Mouse (Mus musculus): ENCODE results near the gene Ncf1. TPM values are rescaled to one million over a fixed set of nuclear protein-coding genes. Genes with fewer than 3 reads are reported as not detected.

Ncf1 gene
- polyA plus RNA-seq (2014; fragmentation: Nextera tagmentation; extraction: Ambion mirVana) = 1.8 and 2.2 TPM in 2 replicates

DNA sequence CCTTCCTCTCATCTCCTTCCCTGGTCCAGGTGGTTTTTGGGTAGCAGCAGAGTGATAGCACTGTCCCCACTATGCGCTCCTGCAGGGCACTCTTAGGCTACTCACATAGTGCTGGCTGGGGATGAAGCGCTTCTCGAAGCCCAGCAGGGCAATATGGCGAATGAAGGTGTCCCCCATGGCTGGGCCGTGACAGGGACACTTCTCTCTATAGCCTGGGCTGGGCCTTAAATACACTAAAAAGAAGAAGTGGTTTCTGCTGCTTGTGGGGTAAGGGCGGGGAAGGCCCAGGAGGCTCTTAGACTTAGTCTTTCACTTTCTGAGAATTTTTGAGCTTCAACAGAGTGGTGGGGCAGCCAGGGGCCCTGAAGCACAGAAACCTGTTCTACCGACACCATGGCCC lies at the start of gene Ncf1:
Ncf1 (minus strand) TSS at position 235 of the 400 bp plus-strand sequence.
- H3K36me3 ChIP-seq (ENCODE audit: control insufficient read depth, insufficient read depth, low read length) = no peaks in the 10 kb centered on the region
- no peak within 1 kb of the TSS for H3K9ac ChIP-seq (ENCODE audit: low read depth, low read length)
- H3K27ac ChIP-seq (ENCODE audit: low read depth, low read length) = no peak within 1 kb of the TSS
- no peaks in the 10 kb centered on the region for H3K27me3 ChIP-seq (ENCODE audit: control insufficient read depth, insufficient read depth, low read length)
- ATAC-seq (replicated peaks; ENCODE audit: insufficient number of reproducible peaks, low FRiP score, low TSS enrichment) = no peak
- H3K9me3 ChIP-seq (replicated peaks; ENCODE audit: control insufficient read depth, low read length) = no peaks in the 10 kb centered on the region
- WGBS (ENCODE audit: insufficient replicate concordance) = 79% methylated on average over 7 of the region's 7 CpGs
- H3K4me1 ChIP-seq (ENCODE audit: control insufficient read depth, insufficient read depth, low read length) = peaks cover 28% of the 10 kb centered on the region
- no peak within 1 kb of the TSS for H3K4me2 ChIP-seq
- H3K4me3 ChIP-seq (ENCODE audit: low read depth, low read length) = no peak within 1 kb of the TSS

GRCm38 (mm10) chr5:134277109-134277508 lies 47.7 kb upstream of the Ncf1 start:
- Histone ChIP-seq H3K9ac (ENCODE audit: low read depth, low read length) (no peak overlapping the region), H3K9me3 (replicated peaks; ENCODE audit: control insufficient read depth, low read length) (no peaks in the 10 kb centered on the region), H3K27ac (ENCODE audit: low read depth, low read length) (no peak overlapping the region), H3K27me3 (ENCODE audit: control insufficient read depth, insufficient read depth, low read length) (no peaks in the 10 kb centered on the region), H3K4me3 (ENCODE audit: low read depth, low read length) (no peak overlapping the region), H3K4me2 (no peak overlapping the region), H3K36me3 (ENCODE audit: control insufficient read depth, insufficient read depth, low read length) (peaks cover 44% of the 10 kb centered on the region), H3K4me1 (ENCODE audit: control insufficient read depth, insufficient read depth, low read length) (no peaks in the 10 kb centered on the region)
- no peak for ATAC-seq (replicated peaks; ENCODE audit: insufficient number of reproducible peaks, low FRiP score, low TSS enrichment)
- WGBS (ENCODE audit: insufficient replicate concordance) = 98% methylated on average over 4 of the region's 4 CpGs

DNA sequence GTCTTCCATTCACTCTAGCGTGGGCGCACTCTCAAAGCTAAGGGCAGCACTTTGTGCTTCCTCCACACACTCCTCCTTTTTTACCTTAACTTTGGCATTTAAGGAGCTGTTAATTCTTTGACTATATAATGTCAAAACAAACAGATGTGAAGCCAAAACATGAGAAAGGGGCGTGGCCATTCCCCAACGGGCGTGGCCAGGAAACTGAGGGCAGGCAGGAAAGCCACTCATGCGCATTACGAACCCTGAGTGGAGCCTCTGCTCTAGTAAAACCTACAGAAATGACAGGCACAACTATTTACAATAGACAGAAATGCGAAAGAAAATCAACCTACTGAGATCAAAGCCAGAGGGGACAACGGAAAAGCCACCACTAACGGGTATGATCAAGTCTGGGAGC lies 46.1 kb upstream of the Ncf1 start:
- Histone ChIP-seq H3K4me1 (ENCODE audit: control insufficient read depth, insufficient read depth, low read length) (no peaks in the 10 kb centered on the region), H3K27ac (ENCODE audit: low read depth, low read length) (no peak overlapping the region), H3K4me3 (ENCODE audit: low read depth, low read length) (no peak overlapping the region), H3K36me3 (ENCODE audit: control insufficient read depth, insufficient read depth, low read length) (peaks cover 50% of the 10 kb centered on the region), H3K27me3 (ENCODE audit: control insufficient read depth, insufficient read depth, low read length) (no peaks in the 10 kb centered on the region), H3K4me2 (no peak overlapping the region), H3K9ac (ENCODE audit: low read depth, low read length) (no peak overlapping the region), H3K9me3 (replicated peaks; ENCODE audit: control insufficient read depth, low read length) (no peaks in the 10 kb centered on the region)
- WGBS (ENCODE audit: insufficient replicate concordance) = 91% methylated on average over 10 of the region's 10 CpGs
- ATAC-seq (replicated peaks; ENCODE audit: insufficient number of reproducible peaks, low FRiP score, low TSS enrichment) = no peak

- ATAC-seq (replicated peaks; ENCODE audit: insufficient number of reproducible peaks, low FRiP score, low TSS enrichment) = no peak
- Histone ChIP-seq H3K9ac (ENCODE audit: low read depth, low read length) (no peak overlapping the region), H3K9me3 (replicated peaks; ENCODE audit: control insufficient read depth, low read length) (no peaks in the 10 kb centered on the region), H3K4me2 (no peak overlapping the region), H3K27ac (ENCODE audit: low read depth, low read length) (no peak overlapping the region), H3K36me3 (ENCODE audit: control insufficient read depth, insufficient read depth, low read length) (peaks cover 52% of the 10 kb centered on the region), H3K4me3 (ENCODE audit: low read depth, low read length) (no peak overlapping the region), H3K4me1 (ENCODE audit: control insufficient read depth, insufficient read depth, low read length) (no peaks in the 10 kb centered on the region), H3K27me3 (ENCODE audit: control insufficient read depth, insufficient read depth, low read length) (no peaks in the 10 kb centered on the region)
- WGBS (ENCODE audit: insufficient replicate concordance) = 82% methylated on average over 11 of the region's 11 CpGs
These were observed 45.6 kb upstream of the Ncf1 start for GRCm38 (mm10) chr5:134275021-134275420.

DNA sequence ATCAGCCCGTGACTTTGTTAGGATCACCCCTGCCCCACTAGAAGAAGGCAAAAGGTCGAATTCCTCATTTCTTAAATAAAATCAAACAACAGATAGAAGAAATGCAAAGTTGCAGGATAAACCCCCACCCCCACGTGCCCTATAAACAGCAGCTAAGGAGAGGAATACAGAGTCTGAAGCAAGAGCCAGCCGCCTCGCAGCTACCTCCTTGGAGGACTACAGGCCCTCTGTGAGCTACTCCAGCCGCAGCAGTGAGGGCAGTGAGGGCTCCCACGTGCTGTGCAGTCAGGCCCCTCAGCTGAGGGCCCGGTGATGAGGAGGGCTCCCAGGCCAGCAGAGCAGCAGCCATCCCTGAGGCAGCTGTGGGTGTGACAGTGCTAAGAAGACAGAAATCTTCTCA lies 44.3 kb upstream of the Ncf1 start:
- Histone ChIP-seq H3K4me3 (ENCODE audit: low read depth, low read length) (no peak overlapping the region), H3K9me3 (replicated peaks; ENCODE audit: control insufficient read depth, low read length) (no peaks in the 10 kb centered on the region), H3K4me2 (no peak overlapping the region), H3K9ac (ENCODE audit: low read depth, low read length) (no peak overlapping the region), H3K36me3 (ENCODE audit: control insufficient read depth, insufficient read depth, low read length) (peaks cover 54% of the 10 kb centered on the region), H3K4me1 (ENCODE audit: control insufficient read depth, insufficient read depth, low read length) (no peaks in the 10 kb centered on the region), H3K27ac (ENCODE audit: low read depth, low read length) (no peak overlapping the region), H3K27me3 (ENCODE audit: control insufficient read depth, insufficient read depth, low read length) (no peaks in the 10 kb centered on the region)
- ATAC-seq (replicated peaks; ENCODE audit: insufficient number of reproducible peaks, low FRiP score, low TSS enrichment) = no peak
- WGBS (ENCODE audit: insufficient replicate concordance) = 88% methylated on average over 8 of the region's 8 CpGs

DNA sequence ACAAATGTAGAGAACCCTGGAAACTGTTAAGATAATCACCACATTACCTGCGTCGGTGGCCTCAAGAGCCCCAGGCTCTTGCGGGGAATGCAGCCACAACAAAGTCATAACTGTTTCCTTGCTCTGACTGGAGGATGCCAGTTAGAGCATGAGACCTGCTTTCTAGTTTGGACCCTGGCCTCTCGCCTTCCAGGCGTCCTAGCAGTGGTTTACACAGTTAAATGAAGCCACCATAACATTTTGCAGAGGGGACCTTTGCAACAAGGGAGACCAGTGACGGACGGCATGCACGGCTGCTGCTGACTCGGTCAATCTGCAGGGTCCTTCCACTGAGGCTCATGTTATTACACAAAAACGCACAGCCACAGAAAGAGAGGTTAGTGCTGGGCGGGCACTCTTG lies 43.3 kb upstream of the Ncf1 start:
- H3K27me3 ChIP-seq (ENCODE audit: control insufficient read depth, insufficient read depth, low read length) = no peaks in the 10 kb centered on the region
- H3K9ac ChIP-seq (ENCODE audit: low read depth, low read length) = no peak overlapping the region
- 86% methylated on average over 11 of the region's 11 CpGs for WGBS (ENCODE audit: insufficient replicate concordance)
- H3K4me3 ChIP-seq (ENCODE audit: low read depth, low read length) = no peak overlapping the region
- H3K4me2 ChIP-seq = no peak overlapping the region
- no peak overlapping the region for H3K27ac ChIP-seq (ENCODE audit: low read depth, low read length)
- H3K36me3 ChIP-seq (ENCODE audit: control insufficient read depth, insufficient read depth, low read length) = peaks cover 52% of the 10 kb centered on the region
- no peaks in the 10 kb centered on the region for H3K9me3 ChIP-seq (replicated peaks; ENCODE audit: control insufficient read depth, low read length)
- ATAC-seq (replicated peaks; ENCODE audit: insufficient number of reproducible peaks, low FRiP score, low TSS enrichment) = no peak
- no peaks in the 10 kb centered on the region for H3K4me1 ChIP-seq (ENCODE audit: control insufficient read depth, insufficient read depth, low read length)

DNA sequence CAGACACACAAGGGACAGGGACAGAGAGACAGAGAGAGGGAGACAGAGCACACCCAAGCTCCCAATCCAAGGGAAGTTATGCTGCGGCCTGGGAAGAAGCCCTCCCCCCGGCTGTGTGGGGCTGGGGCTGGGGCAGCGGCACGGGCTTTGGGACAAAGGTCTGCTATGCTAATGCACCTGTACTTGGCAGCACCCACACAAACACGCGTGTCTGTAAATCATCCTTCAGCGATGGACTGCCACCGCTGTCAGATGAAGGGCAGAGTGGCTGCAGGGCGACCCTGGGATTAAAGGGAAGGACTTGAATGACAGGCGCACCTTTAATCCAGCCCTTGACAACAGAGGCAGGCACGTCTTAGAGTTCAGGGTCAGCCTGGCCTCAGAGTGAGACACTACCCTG lies 42.0 kb upstream of the Ncf1 start:
- 91% methylated on average over 11 of the region's 11 CpGs for WGBS (ENCODE audit: insufficient replicate concordance)
- no peaks in the 10 kb centered on the region for H3K27me3 ChIP-seq (ENCODE audit: control insufficient read depth, insufficient read depth, low read length)
- H3K9ac ChIP-seq (ENCODE audit: low read depth, low read length) = no peak overlapping the region
- ATAC-seq (replicated peaks; ENCODE audit: insufficient number of reproducible peaks, low FRiP score, low TSS enrichment) = no peak
- H3K4me1 ChIP-seq (ENCODE audit: control insufficient read depth, insufficient read depth, low read length) = no peaks in the 10 kb centered on the region
- H3K27ac ChIP-seq (ENCODE audit: low read depth, low read length) = no peak overlapping the region
- peaks cover 52% of the 10 kb centered on the region for H3K36me3 ChIP-seq (ENCODE audit: control insufficient read depth, insufficient read depth, low read length)
- H3K9me3 ChIP-seq (replicated peaks; ENCODE audit: control insufficient read depth, low read length) = no peaks in the 10 kb centered on the region
- H3K4me2 ChIP-seq = no peak overlapping the region
- no peak overlapping the region for H3K4me3 ChIP-seq (ENCODE audit: low read depth, low read length)

- H3K36me3 ChIP-seq (ENCODE audit: control insufficient read depth, insufficient read depth, low read length) = peaks cover 56% of the 10 kb centered on the region
- WGBS (ENCODE audit: insufficient replicate concordance) = 92% methylated on average over 4 of the region's 4 CpGs
- no peaks in the 10 kb centered on the region for H3K9me3 ChIP-seq (replicated peaks; ENCODE audit: control insufficient read depth, low read length)
- no peak overlapping the region for H3K27ac ChIP-seq (ENCODE audit: low read depth, low read length)
- H3K4me2 ChIP-seq = no peak overlapping the region
- H3K4me3 ChIP-seq (ENCODE audit: low read depth, low read length) = no peak overlapping the region
- ATAC-seq (replicated peaks; ENCODE audit: insufficient number of reproducible peaks, low FRiP score, low TSS enrichment) = no peak
- H3K9ac ChIP-seq (ENCODE audit: low read depth, low read length) = no peak overlapping the region
- H3K27me3 ChIP-seq (ENCODE audit: control insufficient read depth, insufficient read depth, low read length) = no peaks in the 10 kb centered on the region
- no peaks in the 10 kb centered on the region for H3K4me1 ChIP-seq (ENCODE audit: control insufficient read depth, insufficient read depth, low read length)
These were observed 41.1 kb upstream of the Ncf1 start for GRCm38 (mm10) chr5:134270566-134270965.

GRCm38 (mm10) chr5:134269751-134270150 lies 40.3 kb upstream of the Ncf1 start:
- Histone ChIP-seq H3K4me1 (ENCODE audit: control insufficient read depth, insufficient read depth, low read length) (no peaks in the 10 kb centered on the region), H3K27me3 (ENCODE audit: control insufficient read depth, insufficient read depth, low read length) (no peaks in the 10 kb centered on the region), H3K9ac (ENCODE audit: low read depth, low read length) (no peak overlapping the region), H3K36me3 (ENCODE audit: control insufficient read depth, insufficient read depth, low read length) (peaks cover 61% of the 10 kb centered on the region), H3K4me2 (no peak overlapping the region), H3K4me3 (ENCODE audit: low read depth, low read length) (no peak overlapping the region), H3K9me3 (replicated peaks; ENCODE audit: control insufficient read depth, low read length) (no peaks in the 10 kb centered on the region), H3K27ac (ENCODE audit: low read depth, low read length) (no peak overlapping the region)
- WGBS (ENCODE audit: insufficient replicate concordance) = 86% methylated on average over 5 of the region's 5 CpGs
- ATAC-seq (replicated peaks; ENCODE audit: insufficient number of reproducible peaks, low FRiP score, low TSS enrichment) = no peak
